Mouse (Mus musculus) liver, postnatal 0 days (tissue): ENCODE results near the gene Rbm20.

Experiments used
- CTCF ChIP-seq: sonication (generic); IDR thresholded peaks from 2 replicates; pipeline ENCODE4 v1.5.1; 2016; ENCODE audit warnings: antibody characterized with exemption, low read depth
- EP300 ChIP-seq: IDR thresholded peaks from 2 replicates; pipeline ENCODE4 v1.6.1; 2016; ENCODE audit warnings: antibody characterized with exemption, low read depth, mild to moderate bottlenecking

- TF ChIP-seq CTCF (no peak), EP300 (no peak)
Observed at GRCm38 (mm10) chr19:53679981-53680380, 2.9 kb downstream of the Rbm20 start.
